Mouse (Mus musculus) myocyte (in vitro differentiated cells): ENCODE results near the gene Adgrg2. TPM values are rescaled to one million over a fixed set of nuclear protein-coding genes. Genes with fewer than 3 reads are reported as not detected.

ENCODE experiments used
- H3K27me3 ChIP-seq: one replicate; pipeline ENCODE4 v1.6.1; 2011; ENCODE audit not compliant: control insufficient read depth, insufficient read depth, insufficient read length
- H3K36me3 ChIP-seq: one replicate; pipeline ENCODE4 v1.6.1; 2011; ENCODE audit not compliant: control insufficient read depth, insufficient read depth
- H3K4me2 ChIP-seq: one replicate; pipeline ENCODE4 v1.6.1; 2011; ENCODE audit warnings: low read depth, control low read depth
- H3K4me3 ChIP-seq: one replicate; pipeline ENCODE4 v1.5.1; 2011; ENCODE audit warnings: mild to moderate bottlenecking, control low read depth, moderate library complexity
- H3K79me2 ChIP-seq: one replicate; pipeline ENCODE4 v1.6.1; 2011; ENCODE audit not compliant: control insufficient read depth, insufficient read depth
- H3ac ChIP-seq: one replicate; pipeline ENCODE4 v1.6.1; 2011; ENCODE audit not compliant: control insufficient read depth, insufficient read length
- CEBPB ChIP-seq: IDR thresholded peaks from 2 replicates; pipeline ENCODE4 v1.6.1; 2011; ENCODE audit warnings: mild to moderate bottlenecking, moderate library complexity; ENCODE audit not compliant: poor library complexity, insufficient read depth, severe bottlenecking
- E2F4 ChIP-seq: IDR thresholded peaks from one replicate; pipeline ENCODE4 v1.6.1; 2011; ENCODE audit warnings: mild to moderate bottlenecking, control low read depth, moderate library complexity; ENCODE audit not compliant: insufficient read depth
- MAX ChIP-seq: IDR thresholded peaks from one replicate; pipeline ENCODE4 v1.6.1; 2011; ENCODE audit warnings: low read depth, mild to moderate bottlenecking, control low read depth
- MYOD1 ChIP-seq, 3 experiments: IDR thresholded peaks; one replicate each; pipeline ENCODE4 v1.6.1; 2011; ENCODE audit warnings: control low read depth in 2 of 3, low read depth in 2 of 3, mild to moderate bottlenecking in 2 of 3, moderate library complexity in 1 of 3; ENCODE audit not compliant: insufficient read length in 2 of 3, control insufficient read depth in 1 of 3
- MYOG ChIP-seq, 3 experiments: IDR thresholded peaks; one replicate each; pipeline ENCODE4 v1.6.1; 2011; ENCODE audit warnings: control low read depth in 2 of 3, low read depth in 2 of 3, mild to moderate bottlenecking in 2 of 3; ENCODE audit not compliant: insufficient read length in 2 of 3, control insufficient read depth in 1 of 3, insufficient read depth in 1 of 3
- POLR2A ChIP-seq: IDR thresholded peaks from one replicate; pipeline ENCODE4 v1.6.1; 2011; ENCODE audit warnings: low read depth, mild to moderate bottlenecking, control low read depth, moderate library complexity; ENCODE audit not compliant: insufficient read length
- POLR2AphosphoS2 ChIP-seq: IDR thresholded peaks from one replicate; pipeline ENCODE4 v1.6.1; 2011; ENCODE audit warnings: low read depth, control low read depth; ENCODE audit not compliant: insufficient read length
- REST ChIP-seq: IDR thresholded peaks from one replicate; pipeline ENCODE4 v1.6.1; 2011; ENCODE audit warnings: mild to moderate bottlenecking, control low read depth, moderate library complexity; ENCODE audit not compliant: insufficient read depth, insufficient read length
- SRF ChIP-seq: IDR thresholded peaks from one replicate; pipeline ENCODE4 v1.6.1; 2011; ENCODE audit warnings: low read depth; ENCODE audit not compliant: control insufficient read depth, insufficient read length
- TCF12 ChIP-seq: IDR thresholded peaks from one replicate; pipeline ENCODE4 v1.6.1; 2011; ENCODE audit warnings: mild to moderate bottlenecking, control low read depth; ENCODE audit not compliant: poor library complexity, insufficient read depth, severe bottlenecking
- TCF3 ChIP-seq: IDR thresholded peaks from one replicate; pipeline ENCODE4 v1.6.1; 2011; ENCODE audit warnings: low read depth, control low read depth; ENCODE audit not compliant: insufficient read length
- USF1 ChIP-seq: IDR thresholded peaks from one replicate; pipeline ENCODE4 v1.6.1; 2011; ENCODE audit warnings: low read depth, mild to moderate bottlenecking, control low read depth, moderate library complexity
- polyA plus RNA-seq: library from polyadenylated mRNA; unstranded; fragments of >200 nt; fragmentation: generic; extraction: Trizol; gene quantifications from one replicate; pipeline ENCODE4 v1.2.1, GENCODE M21; 2012; ENCODE audit warnings: missing spikeins

Adgrg2 gene
- polyA plus RNA-seq, 1 experiment: 1.7 TPM

GRCm38 (mm10) chrX:160516027-160516426 lies 125.5 kb downstream of the Adgrg2 start:
- Histone ChIP-seq H3K36me3 (no peaks in the 10 kb centered on the region), H3K27me3 (no peaks in the 10 kb centered on the region), H3K4me2 (no peak overlapping the region), H3K4me3 (no peak overlapping the region), H3K79me2 (no peaks in the 10 kb centered on the region), H3ac (no peak overlapping the region)
- TF ChIP-seq POLR2A: no peak
- no peak for TF ChIP-seq CEBPB
- no peak for TF ChIP-seq REST
- TF ChIP-seq MYOD1 (IDR thresholded peaks at IDR 0.05; ENCODE audit: control insufficient read depth in 1 of 3, insufficient read length in 2 of 3, low read depth in 2 of 3): no peak
- no peak for TF ChIP-seq SRF
- TF ChIP-seq POLR2AphosphoS2: no peak
- TF ChIP-seq MAX: no peak
- TF ChIP-seq TCF3: no peak

- H3ac ChIP-seq: no peak overlapping the region
- no peaks in the 10 kb centered on the region for H3K27me3 ChIP-seq
- no peaks in the 10 kb centered on the region for H3K79me2 ChIP-seq
- no peak overlapping the region for H3K4me3 ChIP-seq
- peaks cover 8% of the 10 kb centered on the region for H3K36me3 ChIP-seq
- no peak overlapping the region for H3K4me2 ChIP-seq
- TF ChIP-seq E2F4 (no peak), TCF3 (no peak), SRF (no peak), MYOD1 (IDR thresholded peaks at IDR 0.05; ENCODE audit: control insufficient read depth in 1 of 3, insufficient read length in 2 of 3, low read depth in 2 of 3) (no peak), POLR2A (no peak), USF1 (no peak), TCF12 (no peak), MAX (no peak), CEBPB (no peak), MYOG (IDR thresholded peaks at IDR 0.05; ENCODE audit: control insufficient read depth in 1 of 3, insufficient read depth in 1 of 3, insufficient read length in 2 of 3, low read depth in 2 of 3) (no peak), REST (no peak), POLR2AphosphoS2 (no peak)
Measured at GRCm38 (mm10) chrX:160542772-160543171, 152.3 kb downstream of the Adgrg2 start.

Other genes with a start within 250 kb of the Adgrg2 start
- gene Phka2, start 111.5 kb downstream of the Adgrg2 start, polyA plus RNA-seq: 12.1 TPM